Mouse (Mus musculus) right cerebral cortex, postnatal 4 days (tissue): ENCODE results near the gene Ranbp9.

Source experiments
- DNase-seq: peaks from one replicate; pipeline ENCODE4 v3.0.0-alpha.2; 2022

The Ranbp9 gene

DNA sequence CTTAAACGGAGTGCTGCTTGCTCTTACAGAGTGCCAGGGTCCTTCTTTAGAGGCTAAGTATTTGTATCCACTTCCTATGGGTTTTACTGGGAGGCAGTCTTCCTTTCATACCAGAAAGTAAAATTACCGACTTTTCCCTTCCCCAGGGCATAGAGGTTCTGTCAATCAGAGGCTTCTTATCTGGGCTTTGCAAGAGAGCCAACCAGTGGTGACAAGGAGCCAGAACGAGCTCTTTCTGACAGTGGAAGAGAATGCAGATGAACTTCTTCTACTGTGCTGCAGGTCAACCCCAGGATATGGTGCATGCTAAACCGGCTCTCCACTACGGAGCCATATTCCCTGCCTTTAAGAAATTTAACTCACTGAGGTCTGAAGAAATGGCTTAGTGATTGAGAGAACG lies 120.5 kb downstream of the Ranbp9 start:
- DNase-seq: no peak

DNA sequence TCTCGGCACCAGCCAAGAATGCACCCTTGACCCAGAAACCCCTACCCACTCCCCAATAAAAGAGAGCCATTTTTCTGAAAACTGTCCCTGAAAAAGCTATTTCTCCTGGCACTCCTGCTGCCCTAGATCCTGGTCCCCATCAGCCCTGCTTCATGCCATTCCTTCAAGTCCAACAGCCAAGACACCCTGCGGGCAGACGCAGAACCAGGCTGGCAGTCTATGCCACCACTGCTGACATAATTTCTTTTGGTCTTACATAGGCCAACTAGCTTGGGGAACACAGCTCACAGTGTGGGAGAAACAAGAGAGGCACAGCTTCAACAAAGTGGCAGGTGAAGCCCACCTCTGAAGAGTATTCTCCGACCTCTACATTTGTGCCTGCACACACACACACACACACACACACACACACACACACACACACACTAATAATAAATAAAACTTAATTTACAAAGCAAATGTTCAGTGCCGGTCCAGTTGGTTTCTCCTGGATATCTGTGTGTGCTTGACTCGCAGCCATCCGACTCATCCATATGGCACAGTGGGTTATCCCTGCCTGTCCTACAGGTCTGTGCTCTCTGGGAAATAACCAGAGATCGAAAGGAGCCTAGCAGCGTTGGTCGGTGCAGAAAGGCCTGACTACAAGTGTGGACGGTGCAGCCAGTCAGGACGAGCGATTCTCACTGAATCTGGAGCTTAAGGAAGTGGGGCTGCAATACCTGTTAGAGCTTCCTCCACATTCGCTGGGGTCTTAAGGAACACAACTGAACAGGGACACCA lies 124.5 kb downstream of the Ranbp9 start:
- no peak for DNase-seq

DNA sequence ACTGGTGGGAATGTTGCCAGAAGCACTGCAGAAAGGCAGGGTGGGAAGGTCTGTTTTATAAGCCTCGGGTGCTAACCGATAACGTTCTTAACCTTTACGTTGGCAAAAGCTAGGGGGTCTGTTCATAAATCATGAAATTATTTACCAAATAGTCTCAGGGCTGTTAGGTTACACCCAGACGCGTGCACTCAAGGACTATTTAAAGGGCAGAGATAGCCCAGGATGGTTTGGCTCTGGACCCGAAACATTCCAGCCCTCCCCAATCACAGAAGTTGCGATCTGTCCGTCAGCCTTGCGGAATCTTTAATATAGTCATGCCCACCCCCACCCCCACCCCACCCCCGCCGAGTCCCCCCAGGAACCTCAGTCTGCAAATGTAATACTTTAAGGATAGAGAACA lies 126.7 kb downstream of the Ranbp9 start:
- no peak for DNase-seq

DNA sequence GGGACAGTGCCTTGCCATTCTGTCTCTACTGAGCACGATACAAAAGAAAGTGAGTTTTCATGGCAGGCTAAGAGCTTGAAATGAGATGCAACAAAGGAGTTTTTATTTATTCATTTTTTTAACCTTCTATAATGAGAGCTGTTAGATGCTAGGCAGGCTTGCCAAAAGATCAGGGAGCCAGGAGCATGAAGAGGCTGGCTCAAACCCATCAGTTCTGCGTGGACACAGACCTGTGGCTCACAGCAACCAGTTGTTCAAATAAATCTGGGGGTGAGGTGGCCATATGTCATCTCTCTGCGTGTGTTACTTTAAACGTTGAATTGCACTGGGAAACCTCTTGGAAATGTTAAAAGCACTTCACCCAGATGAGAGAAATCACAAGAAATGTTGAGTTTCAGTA lies 127.7 kb downstream of the Ranbp9 start:
- DNase-seq: no peak
